Mouse (Mus musculus) heart, embryonic 12.5 days (tissue): Measurements from ENCODE around the gene Pttg1. TPM values are rescaled to one million over a fixed set of nuclear protein-coding genes. Genes with fewer than 3 reads are reported as not detected.

Experiments used
- ATAC-seq: fragments of 200-750 bp; cut with Nextera tagmentation; 2 replicates; pipeline ENCODE4 v1.8.0; 2017; ENCODE audit warnings: moderate TSS enrichment, moderate library complexity; ENCODE audit not compliant: insufficient number of reproducible peaks, low FRiP score
- H3K27ac ChIP-seq: fragments of 300-500 bp; sonication (generic); 2 replicates; pipeline ENCODE4 v1.5.1; 2016; ENCODE audit warnings: mild to moderate bottlenecking, moderate library complexity; ENCODE audit not compliant: poor library complexity, severe bottlenecking
- H3K27me3 ChIP-seq: fragments of 300-500 bp; sonication (generic); replicated peaks from 2 replicates; pipeline ENCODE4 v1.6.1; 2016; ENCODE audit warnings: mild to moderate bottlenecking, moderate library complexity
- H3K36me3 ChIP-seq: fragments of 300-500 bp; sonication (generic); 2 replicates; pipeline ENCODE4 v1.6.1; 2016; ENCODE audit warnings: mild to moderate bottlenecking, moderate library complexity
- H3K4me1 ChIP-seq: fragments of 300-500 bp; sonication (generic); replicated peaks from 2 replicates; pipeline ENCODE4 v1.6.1; 2016; ENCODE audit warnings: mild to moderate bottlenecking
- H3K4me2 ChIP-seq: fragments of 300-500 bp; sonication (generic); 2 replicates; pipeline ENCODE4 v1.6.1; 2016; ENCODE audit warnings: mild to moderate bottlenecking, moderate library complexity
- H3K4me3 ChIP-seq: fragments of 300-500 bp; sonication (generic); 2 replicates; pipeline ENCODE4 v1.5.1; 2016; ENCODE audit warnings: mild to moderate bottlenecking
- H3K9ac ChIP-seq: fragments of 300-500 bp; sonication (generic); 2 replicates; pipeline ENCODE4 v1.6.1; 2016; ENCODE audit warnings: mild to moderate bottlenecking, moderate library complexity
- H3K9me3 ChIP-seq: fragments of 300-500 bp; sonication (generic); replicated peaks from 2 replicates; pipeline ENCODE4 v1.6.1; 2016; ENCODE audit warnings: mild to moderate bottlenecking, moderate library complexity
- WGBS: fragments of 180-500 bp; shearing (Covaris S2); methylation state at CpG from one replicate; pipeline ENCODE4 v1.1.7; 2016; 5-methylcytosine and 5-hydroxymethylcytosine counted together
- polyA plus RNA-seq: library from polyadenylated mRNA; unstranded; fragments of >200 nt; fragmentation: Nextera tagmentation; extraction: Ambion mirVana; gene quantifications from 2 replicates; pipeline ENCODE4 v1.2.1, GENCODE M21; 2016

The Pttg1 gene
- polyA plus RNA-seq, 1 experiment from 2014 or later = 121 TPM

- Histone ChIP-seq H3K27ac (no peak overlapping the region), H3K9ac (no peak overlapping the region), H3K4me2 (no peak overlapping the region), H3K27me3 (no peaks in the 10 kb centered on the region), H3K4me3 (no peak overlapping the region), H3K4me1 (no peaks in the 10 kb centered on the region), H3K9me3 (peaks cover 6% of the 10 kb centered on the region), H3K36me3 (no peaks in the 10 kb centered on the region)
- ATAC-seq = no peak
- WGBS = 77% methylated on average over 15 of the region's 15 CpGs
These were observed 21.8 kb downstream of the Pttg1 start for GRCm38 (mm10) chr11:43404150-43404807.

GRCm38 (mm10) chr11:43400131-43400530, 25.9 kb downstream of the Pttg1 start:
- ATAC-seq = no peak
- Histone ChIP-seq H3K27me3 (no peaks in the 10 kb centered on the region), H3K9me3 (peaks cover 6% of the 10 kb centered on the region), H3K4me3 (no peak overlapping the region), H3K9ac (no peak overlapping the region), H3K4me2 (no peak overlapping the region), H3K36me3 (no peaks in the 10 kb centered on the region), H3K27ac (no peak overlapping the region), H3K4me1 (0 out of 2 replicates have a peak, but pooled peaks cover 2% of the 10 kb centered on the region)
- WGBS = 79% methylated on average over 1 of the region's 1 CpGs

GRCm38 (mm10) chr11:43399297-43399696, 26.8 kb downstream of the Pttg1 start:
- ATAC-seq = no peak
- 40% methylated on average over 4 of the region's 4 CpGs for WGBS
- H3K4me2 ChIP-seq = no peak overlapping the region
- H3K4me3 ChIP-seq = no peak overlapping the region
- 0 out of 2 replicates have a peak, but pooled peaks cover 4% of the 10 kb centered on the region for H3K4me1 ChIP-seq
- peaks cover under 1% of the 10 kb centered on the region for H3K9me3 ChIP-seq
- H3K27ac ChIP-seq = no peak overlapping the region
- H3K9ac ChIP-seq = no peak overlapping the region
- no peaks in the 10 kb centered on the region for H3K27me3 ChIP-seq
- H3K36me3 ChIP-seq = no peaks in the 10 kb centered on the region

GRCm38 (mm10) chr11:43396672-43397071, 29.4 kb downstream of the Pttg1 start:
- ATAC-seq = no peak
- H3K27me3 ChIP-seq = no peaks in the 10 kb centered on the region
- no peak overlapping the region for H3K4me2 ChIP-seq
- H3K36me3 ChIP-seq = no peaks in the 10 kb centered on the region
- 0 out of 2 replicates have a peak, but pooled peaks cover 4% of the 10 kb centered on the region for H3K4me1 ChIP-seq
- WGBS = 78% methylated on average over 7 of the region's 7 CpGs
- no peak overlapping the region for H3K4me3 ChIP-seq
- H3K27ac ChIP-seq = no peak overlapping the region
- H3K9ac ChIP-seq = no peak overlapping the region
- no peaks in the 10 kb centered on the region for H3K9me3 ChIP-seq

GRCm38 (mm10) chr11:43396246-43396645, 29.8 kb downstream of the Pttg1 start:
- Histone ChIP-seq H3K9me3 (no peaks in the 10 kb centered on the region), H3K27me3 (no peaks in the 10 kb centered on the region), H3K4me1 (0 out of 2 replicates have a peak, but pooled peaks cover 4% of the 10 kb centered on the region), H3K4me2 (no peak overlapping the region), H3K9ac (no peak overlapping the region), H3K4me3 (no peak overlapping the region), H3K36me3 (no peaks in the 10 kb centered on the region), H3K27ac (no peak overlapping the region)
- ATAC-seq = no peak
- WGBS = 81% methylated on average over 4 of the region's 4 CpGs

GRCm38 (mm10) chr11:43395073-43395948, 30.7 kb downstream of the Pttg1 start:
- Histone ChIP-seq H3K4me3 (no peak overlapping the region), H3K27me3 (no peaks in the 10 kb centered on the region), H3K36me3 (no peaks in the 10 kb centered on the region), H3K4me2 (no peak overlapping the region), H3K9ac (no peak overlapping the region), H3K27ac (no peak overlapping the region), H3K9me3 (no peaks in the 10 kb centered on the region), H3K4me1 (0 out of 2 replicates have a peak, but pooled peaks cover 4% of the 10 kb centered on the region)
- WGBS = 68% methylated on average over 14 of the region's 14 CpGs
- ATAC-seq = no peak

- H3K36me3 ChIP-seq = no peaks in the 10 kb centered on the region
- no peak overlapping the region for H3K4me3 ChIP-seq
- ATAC-seq = no peak
- no peak overlapping the region for H3K4me2 ChIP-seq
- H3K27ac ChIP-seq = no peak overlapping the region
- H3K9ac ChIP-seq = no peak overlapping the region
- H3K9me3 ChIP-seq = no peaks in the 10 kb centered on the region
- H3K4me1 ChIP-seq = 0 out of 2 replicates have a peak, but pooled peaks cover 4% of the 10 kb centered on the region
- WGBS = 80% methylated on average over 4 of the region's 4 CpGs
- no peaks in the 10 kb centered on the region for H3K27me3 ChIP-seq
These were observed 32.7 kb downstream of the Pttg1 start for GRCm38 (mm10) chr11:43393325-43393724.

GRCm38 (mm10) chr11:43392757-43393156, 33.3 kb downstream of the Pttg1 start:
- H3K36me3 ChIP-seq = no peaks in the 10 kb centered on the region
- no peak for ATAC-seq
- H3K27ac ChIP-seq = no peak overlapping the region
- H3K4me3 ChIP-seq = no peak overlapping the region
- 0 out of 2 replicates have a peak, but pooled peaks cover 4% of the 10 kb centered on the region for H3K4me1 ChIP-seq
- no peaks in the 10 kb centered on the region for H3K9me3 ChIP-seq
- H3K9ac ChIP-seq = no peak overlapping the region
- H3K4me2 ChIP-seq = no peak overlapping the region
- H3K27me3 ChIP-seq = no peaks in the 10 kb centered on the region
- 34% methylated on average over 2 of the region's 2 CpGs for WGBS

GRCm38 (mm10) chr11:43389118-43389517, 36.9 kb downstream of the Pttg1 start:
- Histone ChIP-seq H3K27me3 (no peaks in the 10 kb centered on the region), H3K4me1 (peaks cover 12% of the 10 kb centered on the region), H3K4me2 (no peak overlapping the region), H3K9me3 (no peaks in the 10 kb centered on the region), H3K9ac (no peak overlapping the region), H3K36me3 (no peaks in the 10 kb centered on the region), H3K27ac (no peak overlapping the region), H3K4me3 (no peak overlapping the region)
- no peak for ATAC-seq
- 81% methylated on average over 7 of the region's 7 CpGs for WGBS

- Histone ChIP-seq H3K36me3 (no peaks in the 10 kb centered on the region), H3K4me2 (no peak overlapping the region), H3K4me3 (no peak overlapping the region), H3K9ac (no peak overlapping the region), H3K9me3 (no peaks in the 10 kb centered on the region), H3K27me3 (no peaks in the 10 kb centered on the region), H3K4me1 (peaks cover 12% of the 10 kb centered on the region), H3K27ac (no peak overlapping the region)
- WGBS = 70% methylated on average over 21 of the region's 21 CpGs
- no peak for ATAC-seq
These were observed 37.6 kb downstream of the Pttg1 start for GRCm38 (mm10) chr11:43388122-43389097.
